Mouse (Mus musculus) left cerebral cortex, postnatal 36 days (tissue): ENCODE results near the gene Tmem56. TPM values are rescaled to one million over a fixed set of nuclear protein-coding genes. Genes with fewer than 3 reads are reported as not detected.

Experiments
- DNase-seq, 2 experiments: peaks; one replicate each; pipeline ENCODE4 v3.0.0; 2021 to 2022; ENCODE audit warnings: low spot score in 2 of 2, mixed read lengths in 1 of 2
- intact Hi-C: fragments of 180-260 bp; cut with DNase I; formaldehyde crosslinking; loops from one replicate; pipeline ENCODE4 v1.15.1; 2025
- total RNA-seq, 2 experiments: library from RNA; stranded (reverse); gene quantifications; 2 replicates each; pipeline ENCODE4 v1.2.3; 2021

The Tmem56 gene
- total RNA-seq, 2 experiments from 2014 or later, result 46.0 to 47.0 TPM

GRCm38 (mm10) chr3:121185197-121185596, 97.7 kb downstream of the Tmem56 start:
- DNase-seq, result no peak
- intact Hi-C loops, result no loop called here

- intact Hi-C loops, result no loop called here
- no peak for DNase-seq
Measured at GRCm38 (mm10) chr3:121176011-121176410, 106.9 kb downstream of the Tmem56 start.

GRCm38 (mm10) chr3:121174248-121174945, 108.5 kb downstream of the Tmem56 start:
- DNase-seq, result no peak
- intact Hi-C loops, result loop anchor here (5.0 kb wide), 3 partner anchors 88 to 328 kb away; partner anchors contain the start of gene Alg14

- no peak for DNase-seq
- intact Hi-C loops, result loop anchor here (5.0 kb wide), 3 partner anchors 90 to 330 kb away; partner anchors contain the start of gene Alg14
Measured at GRCm38 (mm10) chr3:121172718-121173117, 110.2 kb downstream of the Tmem56 start.

GRCm38 (mm10) chr3:121171872-121172265, 111.0 kb downstream of the Tmem56 start:
- no peak for DNase-seq
- intact Hi-C loops, result loop anchor here (5.0 kb wide), 3 partner anchors 90 to 330 kb away; partner anchors contain the start of gene Alg14

GRCm38 (mm10) chr3:121171243-121171871, 111.5 kb downstream of the Tmem56 start, which contains the start of gene Rwdd3:
Rwdd3 (minus strand) TSS chr3:121171695.
- peak; percentile 89 to 91 for DNase-seq
- intact Hi-C loops, result loop anchor here (5.0 kb wide), 3 partner anchors 91 to 331 kb away; partner anchors contain the start of gene Alg14

GRCm38 (mm10) chr3:121170631-121171030, 112.3 kb downstream of the Tmem56 start:
- DNase-seq, result no peak
- intact Hi-C loops, result loop anchor here (5.0 kb wide), 3 partner anchors 92 to 332 kb away; partner anchors contain the start of gene Alg14

GRCm38 (mm10) chr3:121169092-121169942, 113.6 kb downstream of the Tmem56 start:
- DNase-seq, result no peak

GRCm38 (mm10) chr3:121168581-121168980, 114.3 kb downstream of the Tmem56 start:
- no peak for DNase-seq
- intact Hi-C loops, result no loop called here

More at GRCm38 (mm10) chr3:121169092-121169942, 113.6 kb downstream of the Tmem56 start:
- intact Hi-C loops, result no loop called here

GRCm38 (mm10) chr3:121163271-121163819, 119.6 kb downstream of the Tmem56 start:
- peak; percentile 26 to 31 for DNase-seq
- intact Hi-C loops, result no loop called here

- intact Hi-C loops, result no loop called here
- DNase-seq, result no peak
Measured at GRCm38 (mm10) chr3:121161661-121162060, 121.2 kb downstream of the Tmem56 start.

- DNase-seq, result no peak
- intact Hi-C loops, result no loop called here
Measured at GRCm38 (mm10) chr3:121160424-121160823, 122.5 kb downstream of the Tmem56 start.

GRCm38 (mm10) chr3:121159566-121159965, 123.3 kb downstream of the Tmem56 start:
- intact Hi-C loops, result no loop called here
- DNase-seq, result no peak

- intact Hi-C loops, result no loop called here
- no peak for DNase-seq
Measured at GRCm38 (mm10) chr3:121158901-121159351, 124.0 kb downstream of the Tmem56 start.

GRCm38 (mm10) chr3:121157546-121158330, 125.2 kb downstream of the Tmem56 start:
- DNase-seq, result no peak
- intact Hi-C loops, result no loop called here

- DNase-seq, result no peak
- intact Hi-C loops, result no loop called here
Measured at GRCm38 (mm10) chr3:121156451-121157186, 126.3 kb downstream of the Tmem56 start.

GRCm38 (mm10) chr3:121156043-121156442, 126.9 kb downstream of the Tmem56 start:
- no peak for DNase-seq
- intact Hi-C loops, result no loop called here
